Mouse (Mus musculus) CH12.LX (cell line): ENCODE measurements around the gene Fgfr2. TPM values are rescaled to one million over a fixed set of nuclear protein-coding genes. Genes with fewer than 3 reads are reported as not detected.

Source experiments
- DNase-seq: peaks from one replicate; pipeline ENCODE4 v3.0.0-alpha.2; 2013; ENCODE audit errors: extremely low read depth
- H3K27ac ChIP-seq: 2 replicates; pipeline ENCODE4 v1.5.1; 2012; ENCODE audit warnings: low read depth, mild to moderate bottlenecking, control low read depth, moderate library complexity; ENCODE audit not compliant: insufficient read depth
- H3K27me3 ChIP-seq: replicated peaks from 2 replicates; pipeline ENCODE3; 2012; ENCODE audit warnings: inconsistent platforms
- H3K36me3 ChIP-seq, 2 experiments: replicated peaks in 1 of 2; 2 replicates each; pipeline versions ENCODE3 to v1.6.1; 2012; ENCODE audit warnings: inconsistent platforms in 1 of 2, low read length in 1 of 2, mild to moderate bottlenecking in 1 of 2, mixed read lengths in 1 of 2, moderate library complexity in 1 of 2; ENCODE audit not compliant: control insufficient read depth in 1 of 2, insufficient read depth in 1 of 2
- H3K4me1 ChIP-seq, 2 experiments: 2 replicates each; pipeline ENCODE4 v1.6.1; 2012; ENCODE audit warnings: inconsistent platforms in 1 of 2, moderate library complexity in 1 of 2; ENCODE audit not compliant: insufficient read depth in 2 of 2, control insufficient read depth in 1 of 2
- H3K4me2 ChIP-seq: 2 replicates; pipeline ENCODE4 v1.6.1; 2012; ENCODE audit warnings: low read depth, mild to moderate bottlenecking, control low read depth; ENCODE audit not compliant: poor library complexity, insufficient read depth, severe bottlenecking
- H3K4me3 ChIP-seq, 3 experiments: fragments of 150-350 bp in 1 of 3; sonication (generic) in 1 of 3; replicated peaks in 1 of 3; 2 replicates each; pipeline versions ENCODE3 to v1.5.1; 2011 to 2012; ENCODE audit warnings: low read depth in 2 of 3, low read length in 2 of 3, mild to moderate bottlenecking in 2 of 3, moderate library complexity in 2 of 3, control low read depth in 1 of 3, improper control_type of control experiment in 1 of 3, inconsistent platforms in 1 of 3, mixed read lengths in 1 of 3; ENCODE audit not compliant: poor library complexity in 1 of 3
- H3K79me2 ChIP-seq: replicated peaks from 2 replicates; pipeline ENCODE4 v1.6.1; 2012; ENCODE audit warnings: mild to moderate bottlenecking, moderate library complexity; ENCODE audit not compliant: control insufficient read depth, poor library complexity, insufficient read depth, severe bottlenecking; ENCODE audit errors: extremely low read depth
- H3K9ac ChIP-seq: 2 replicates; pipeline ENCODE4 v1.6.1; 2012; ENCODE audit warnings: low read depth, mild to moderate bottlenecking, control low read depth, moderate library complexity; ENCODE audit not compliant: insufficient read depth
- H3K9me3 ChIP-seq: replicated peaks from 2 replicates; pipeline ENCODE3; 2012; ENCODE audit warnings: low read length, inconsistent platforms, mixed read lengths
- BHLHE40 ChIP-seq: IDR thresholded peaks from 2 replicates; pipeline ENCODE4 v1.6.1; 2011; ENCODE audit warnings: mild to moderate bottlenecking, low read depth, low read length, improper control_type of control experiment
- CHD1 ChIP-seq: IDR thresholded peaks from 2 replicates; pipeline ENCODE4 v1.6.1; 2012; ENCODE audit warnings: low read depth, low read length, improper control_type of control experiment, inconsistent platforms
- CTCF ChIP-seq, 2 experiments: IDR thresholded peaks in 1 of 2; conservative IDR thresholded peaks in 1 of 2; 2 replicates each; pipeline ENCODE4 v1.5.1; 2011 to 2012; ENCODE audit warnings: low read depth in 2 of 2, low read length in 2 of 2, improper control_type of control experiment in 1 of 2, inconsistent platforms in 1 of 2, mild to moderate bottlenecking in 1 of 2, moderate library complexity in 1 of 2
- E2F4 ChIP-seq: IDR thresholded peaks from 2 replicates; pipeline ENCODE4 v1.6.1; 2011; ENCODE audit warnings: low read depth, low read length, improper control_type of control experiment; ENCODE audit not compliant: insufficient replicate concordance
- ETS1 ChIP-seq: conservative IDR thresholded peaks from 2 replicates; pipeline ENCODE4 v1.6.1; 2012; ENCODE audit warnings: low read depth, mild to moderate bottlenecking, inconsistent platforms, low read length, improper control_type of control experiment, moderate library complexity
- GABPA ChIP-seq: IDR thresholded peaks from 2 replicates; pipeline ENCODE4 v1.6.1; 2012; ENCODE audit warnings: low read depth, low read length, improper control_type of control experiment, inconsistent platforms; ENCODE audit not compliant: insufficient replicate concordance
- IRF4 ChIP-seq: IDR thresholded peaks from 2 replicates; pipeline ENCODE4 v1.6.1; 2014; ENCODE audit warnings: low read depth, mild to moderate bottlenecking, inconsistent platforms, low read length, improper control_type of control experiment
- JUN ChIP-seq: IDR thresholded peaks from 2 replicates; pipeline ENCODE4 v1.6.1; 2011; ENCODE audit warnings: low read depth, mild to moderate bottlenecking, low read length, improper control_type of control experiment, moderate library complexity; ENCODE audit not compliant: insufficient read depth
- JUND ChIP-seq: conservative IDR thresholded peaks from 2 replicates; pipeline ENCODE4 v1.6.1; 2011; ENCODE audit warnings: low read depth, low read length, improper control_type of control experiment
- KAT2A ChIP-seq: IDR thresholded peaks from 2 replicates; pipeline ENCODE4 v1.6.1; 2012; ENCODE audit warnings: low read length, improper control_type of control experiment, inconsistent platforms; ENCODE audit not compliant: insufficient replicate concordance
- MAFK ChIP-seq: IDR thresholded peaks from 2 replicates; pipeline ENCODE4 v1.6.1; 2011; ENCODE audit warnings: low read length, improper control_type of control experiment; ENCODE audit not compliant: insufficient replicate concordance
- MAX ChIP-seq: IDR thresholded peaks from 2 replicates; pipeline ENCODE4 v1.6.1; 2011; ENCODE audit warnings: low read length, improper control_type of control experiment
- MAZ ChIP-seq: IDR thresholded peaks from 2 replicates; pipeline ENCODE4 v1.6.1; 2012; ENCODE audit warnings: low read depth, mild to moderate bottlenecking, inconsistent platforms, low read length, improper control_type of control experiment, moderate library complexity
- MEF2A ChIP-seq: IDR thresholded peaks from 2 replicates; pipeline ENCODE4 v1.6.1; 2014; ENCODE audit warnings: low read depth, mild to moderate bottlenecking, inconsistent platforms, low read length, improper control_type of control experiment, borderline replicate concordance
- MXI1 ChIP-seq: IDR thresholded peaks from 2 replicates; pipeline ENCODE4 v1.6.1; 2011; ENCODE audit warnings: mild to moderate bottlenecking, low read depth, low read length, improper control_type of control experiment
- MYC ChIP-seq: IDR thresholded peaks from 2 replicates; pipeline ENCODE4 v1.6.1; 2011; ENCODE audit warnings: low read depth, mild to moderate bottlenecking, improper control_type of control experiment, low read length
- NELFE ChIP-seq: IDR thresholded peaks from 2 replicates; pipeline ENCODE4 v1.6.1; 2011; ENCODE audit warnings: low read depth, low read length, improper control_type of control experiment
- NRF1 ChIP-seq: IDR thresholded peaks from 2 replicates; pipeline ENCODE4 v1.6.1; 2014; ENCODE audit warnings: low read depth, mild to moderate bottlenecking, inconsistent platforms, low read length, improper control_type of control experiment, moderate library complexity
- PAX5 ChIP-seq: IDR thresholded peaks from 2 replicates; pipeline ENCODE4 v1.6.1; 2012; ENCODE audit warnings: low read length, inconsistent platforms, mixed read lengths
- POLR2A ChIP-seq: IDR thresholded peaks from 2 replicates; pipeline ENCODE4 v1.6.1; 2011; ENCODE audit warnings: low read depth, mild to moderate bottlenecking, improper control_type of control experiment, low read length
- SMC3 ChIP-seq: IDR thresholded peaks from 2 replicates; pipeline ENCODE4 v1.6.1; 2011; ENCODE audit warnings: low read depth, low read length, improper control_type of control experiment
- TBP ChIP-seq: conservative IDR thresholded peaks from 2 replicates; pipeline ENCODE4 v1.6.1; 2011; ENCODE audit warnings: low read depth, low read length, improper control_type of control experiment
- TCF12 ChIP-seq: IDR thresholded peaks from 2 replicates; pipeline ENCODE4 v1.6.1; 2014; ENCODE audit warnings: low read depth, mild to moderate bottlenecking, inconsistent platforms, low read length, improper control_type of control experiment
- UBTF ChIP-seq: IDR thresholded peaks from 2 replicates; pipeline ENCODE4 v1.6.1; 2012; ENCODE audit warnings: low read depth, mild to moderate bottlenecking, inconsistent platforms, low read length, improper control_type of control experiment, moderate library complexity
- USF1 ChIP-seq: IDR thresholded peaks from 2 replicates; pipeline ENCODE4 v1.6.1; 2014; ENCODE audit warnings: low read depth, mild to moderate bottlenecking, inconsistent platforms, low read length, improper control_type of control experiment
- USF2 ChIP-seq: conservative IDR thresholded peaks from 2 replicates; pipeline ENCODE4 v1.6.1; 2011; ENCODE audit warnings: low read depth, low read length, improper control_type of control experiment
- ZC3H11A ChIP-seq: IDR thresholded peaks from 2 replicates; pipeline ENCODE4 v1.6.1; 2012; ENCODE audit warnings: low read depth, mild to moderate bottlenecking, inconsistent platforms, low read length, improper control_type of control experiment
- ZKSCAN1 ChIP-seq: IDR thresholded peaks from 2 replicates; pipeline ENCODE4 v1.6.1; 2012; ENCODE audit warnings: low read depth, inconsistent platforms, low read length, improper control_type of control experiment, borderline replicate concordance
- dilution Hi-C: fragments of 300-500 bp; cut with MboI; formaldehyde crosslinking; loops from 2 replicates; pipeline ENCODE4 v1.14.3; 2020; ENCODE audit warnings: low sequenced_read_pairs; ENCODE audit not compliant: extremely low pct_unique_long_range_greater_than_20kb, extremely low pct_ligation_motif_present
- in situ Hi-C: fragments of 300-500 bp; cut with MboI; formaldehyde crosslinking; loops from 3 replicates; pipeline ENCODE4 v1.14.3; 2019; ENCODE audit warnings: low sequenced_read_pairs, low pct_ligation_motif_present, low pct_unique_long_range_greater_than_20kb, mixed read lengths
- polyA plus RNA-seq: library from polyadenylated mRNA; unstranded; fragments of >175 nt; gene quantifications from 2 replicates; pipeline ENCODE4 v1.2.1, GENCODE M21; 2012; ENCODE audit warnings: low read depth; ENCODE audit not compliant: insufficient read length
- total RNA-seq, 2 experiments: library from RNA; depleted of rRNA; stranded (reverse); fragments of 300-350 nt in 1 of 2; fragments of >200 nt in 1 of 2; gene quantifications; 2 replicates each; pipeline ENCODE4 v1.2.3; 2012 to 2014

Fgfr2 gene
- total and polyA plus RNA-seq, 3 experiments = not detected

DNA sequence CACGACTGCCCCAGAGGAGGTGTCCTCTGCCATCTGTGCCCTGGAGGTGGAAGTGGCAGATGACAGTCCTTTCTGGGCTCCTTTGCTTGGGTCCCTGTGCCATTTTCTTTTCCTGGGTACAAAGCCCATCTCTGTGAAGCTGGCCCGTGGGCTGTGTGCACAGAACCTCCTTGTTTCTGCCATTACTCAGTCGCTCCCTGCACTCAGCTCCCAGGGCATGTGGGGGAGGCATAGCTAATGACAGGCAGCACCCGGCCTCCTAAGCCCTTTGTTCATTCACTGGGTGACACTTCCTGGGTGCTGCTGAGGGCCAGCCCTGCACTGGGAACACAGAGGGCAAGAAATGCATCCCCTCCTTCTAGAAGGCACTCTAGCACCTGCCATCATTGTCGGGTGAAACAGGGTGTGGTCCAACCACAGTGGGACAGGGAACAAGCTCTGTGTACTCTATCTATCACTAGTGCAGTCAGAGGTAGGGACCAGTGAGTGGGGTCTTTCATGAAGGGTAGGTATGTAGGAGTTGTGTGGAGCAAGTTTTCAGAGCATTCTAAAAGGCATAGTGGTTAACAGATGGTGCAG lies 420.6 kb downstream of the Fgfr2 start:
- H3K4me2 ChIP-seq = no peak overlapping the region

DNA sequence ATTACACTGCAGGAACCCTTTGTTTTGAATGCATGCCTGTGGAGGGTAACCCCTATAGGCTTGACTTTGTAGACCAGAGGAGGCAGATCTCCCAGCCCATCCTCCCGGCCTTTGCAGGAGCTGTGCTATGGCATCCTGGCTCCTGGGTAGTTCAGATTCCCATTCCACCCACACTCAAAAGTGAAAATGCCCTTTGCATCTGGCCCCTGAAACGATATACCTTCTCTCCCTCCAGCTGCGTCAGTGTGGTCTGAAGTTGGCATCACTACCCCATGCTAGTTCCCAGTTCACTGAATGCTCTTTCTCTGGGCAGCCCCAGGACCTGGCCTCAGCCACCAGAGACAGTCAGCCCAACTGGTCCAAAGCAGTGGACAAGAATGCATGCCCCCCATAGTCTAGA lies 421.1 kb downstream of the Fgfr2 start:
- Histone ChIP-seq H3K4me1 (peaks cover 15 to 70% of the 10 kb centered on the region in 2 experiments), H3K79me2 (no peaks in the 10 kb centered on the region), H3K27me3 (no peaks in the 10 kb centered on the region), H3K27ac (no peak overlapping the region), H3K9ac (no peak overlapping the region), H3K36me3 (peaks cover 0 to 4% of the 10 kb centered on the region in 2 experiments), H3K9me3 (no peaks in the 10 kb centered on the region), H3K4me2 (no peak overlapping the region), H3K4me3 (no peak overlapping the region)
- in situ Hi-C loops = no loop called here
- no peak for TF ChIP-seq GABPA
- TF ChIP-seq MAZ = no peak
- TF ChIP-seq BHLHE40 = no peak
- TF ChIP-seq NELFE = no peak
- TF ChIP-seq TBP = no peak
- TF ChIP-seq ZC3H11A = no peak
- TF ChIP-seq ETS1 = no peak
- no peak for TF ChIP-seq KAT2A
- TF ChIP-seq IRF4 = no peak
- TF ChIP-seq MEF2A = no peak
- no peak for TF ChIP-seq MYC
- TF ChIP-seq E2F4 = no peak
- TF ChIP-seq NRF1 = no peak
- TF ChIP-seq UBTF = no peak
- TF ChIP-seq USF2 = no peak
- no peak for TF ChIP-seq USF1
- no peak for TF ChIP-seq POLR2A
- TF ChIP-seq PAX5 = no peak
- TF ChIP-seq JUN = no peak
- DNase-seq = no peak
- dilution Hi-C loops = no loop called here

More for the DNA sequence above, 420.6 kb downstream of the Fgfr2 start:
- no peak for DNase-seq
- dilution Hi-C loops = no loop called here
- peaks cover 15 to 64% of the 10 kb centered on the region in 2 experiments for H3K4me1 ChIP-seq
- peaks cover 0 to 4% of the 10 kb centered on the region in 2 experiments for H3K36me3 ChIP-seq
- H3K4me3 ChIP-seq = no peak overlapping the region
- in situ Hi-C loops = no loop called here
- H3K9ac ChIP-seq = no peak overlapping the region
- H3K27me3 ChIP-seq = no peaks in the 10 kb centered on the region
- no peaks in the 10 kb centered on the region for H3K9me3 ChIP-seq
- no peak overlapping the region for H3K27ac ChIP-seq
- H3K79me2 ChIP-seq = no peaks in the 10 kb centered on the region
- no peak for TF ChIP-seq MAX
- no peak for TF ChIP-seq NELFE
- TF ChIP-seq CTCF (conservative IDR thresholded peaks at IDR 0.05 in 1 of 2, IDR thresholded peaks at IDR 0.05 in 1 of 2; ENCODE audit: low read depth in 2 of 2, low read length in 2 of 2) = no peak
- TF ChIP-seq MEF2A = no peak
- no peak for TF ChIP-seq TCF12
- TF ChIP-seq SMC3 = no peak
- TF ChIP-seq KAT2A = no peak
- TF ChIP-seq ZC3H11A = no peak
- no peak for TF ChIP-seq MAFK
- no peak for TF ChIP-seq JUND
- no peak for TF ChIP-seq NRF1
- no peak for TF ChIP-seq UBTF
- no peak for TF ChIP-seq E2F4
- TF ChIP-seq ZKSCAN1 = no peak
- no peak for TF ChIP-seq CHD1
- TF ChIP-seq MXI1 = no peak
